Mouse (Mus musculus) spleen, postnatal 4 days (tissue): ENCODE data around the gene Smox.

Source experiments
- DNase-seq, 2 experiments: peaks; one replicate each; pipeline ENCODE4 v3.0.0; 2022; ENCODE audit warnings: low spot score in 2 of 2

Gene Smox

GRCm38 (mm10) chr2:131552736-131553400 lies 61.6 kb downstream of the Smox start:
- no peak for DNase-seq

GRCm38 (mm10) chr2:131557896-131558295 lies 66.6 kb downstream of the Smox start:
- no peak for DNase-seq

- DNase-seq: no peak
These were observed 69.1 kb downstream of the Smox start for GRCm38 (mm10) chr2:131560205-131560919.

- DNase-seq: no peak
These were observed 70.1 kb downstream of the Smox start for GRCm38 (mm10) chr2:131561344-131561870.

GRCm38 (mm10) chr2:131561891-131562585 lies 70.7 kb downstream of the Smox start, which contains the start of gene Adra1d:
Gene Adra1d (minus strand): TSS chr2:131562283.
- DNase-seq: no peak

GRCm38 (mm10) chr2:131562586-131563122 lies 71.4 kb downstream of the Smox start:
- no peak for DNase-seq
